Mouse (Mus musculus) cortical plate, adult 2 months (tissue): Measurements from ENCODE around the gene Zfyve16.

Experiments used
- CTCF ChIP-seq: fragments of 200-500 bp; IDR thresholded peaks from 2 replicates; pipeline ENCODE4 v1.5.1; 2011; ENCODE audit warnings: mild to moderate bottlenecking, control low read depth, low read length; ENCODE audit not compliant: insufficient read depth; ENCODE audit errors: extremely low read depth
- POLR2A ChIP-seq: fragments of 200-500 bp; IDR thresholded peaks from 2 replicates; pipeline ENCODE4 v1.6.1; 2011; ENCODE audit warnings: mild to moderate bottlenecking, low read length, control low read depth; ENCODE audit not compliant: insufficient read depth; ENCODE audit errors: extremely low read depth

GRCm38 (mm10) chr13:92470151-92470550, 60.5 kb downstream of the Zfyve16 start:
- TF ChIP-seq CTCF, result no peak
- no peak for TF ChIP-seq POLR2A
